Comparison of ENCODE assay signal across 9 mouse cellular contexts in genomic region chr4:42876586-42877291, GRCm38 (mm10). TPM values are rescaled to one million over a fixed set of nuclear protein-coding genes. Genes with fewer than 3 reads are reported as not detected.
A peak's percentile ranks its signal among the peaks of the same experiment; 100 is the strongest.
DNase-seq lines count a peak whose midpoint lies in the region; ATAC-seq lines count a peak whose summit lies in the region.
"Had no signal": no experiment of that assay in that cellular context is flagged by ENCODE, and none has a peak within 500 bp of the region (broad histone marks: within the 10 kb centered on the region; RNA-seq: fewer than 3 reads in every experiment).

No protein-coding gene starts in this region.

- ATAC-seq in forebrain, embryonic 15.5 days (replicated peaks): peak; percentile 95
- peak; percentile 96 for ATAC-seq in hindbrain, embryonic 15.5 days (ENCODE audit: low FRiP score, low read depth)

- no peaks in the 10 kb centered on the region for H3K9me3 ChIP-seq in forebrain, embryonic 15.5 days
- no peaks in the 10 kb centered on the region for H3K9me3 ChIP-seq in hindbrain, embryonic 15.5 days

- peak; percentile 57 to 74 for DNase-seq in heart, adult 18-20 months
- DNase-seq in heart, postnatal 25 days (ENCODE audit: low spot score): no peak
- DNase-seq in cerebellum, adult 11-12 months: peak; percentile 47
- DNase-seq in layer of hippocampus, postnatal 10 days (ENCODE audit: low spot score in 2 of 2): peak; percentile 53 to 69
- peak; percentile 63 for DNase-seq in lung, postnatal 14 days
- peak; percentile 55 to 66 for DNase-seq in right cerebral cortex, adult 2 months (ENCODE audit: low spot score in 2 of 2)

- intact Hi-C loops in heart, postnatal 25 days (cut with DNase I): loop anchor here (1.0 to 2.0 kb wide), 2 partner anchors 70 to 89 kb away; no protein-coding TSS in a partner anchor

- H3K9ac ChIP-seq in forebrain, embryonic 15.5 days (replicated peaks): no peak overlapping the region
- no peak overlapping the region for H3K9ac ChIP-seq in hindbrain, embryonic 15.5 days

- H3K4me2 ChIP-seq in forebrain, embryonic 15.5 days (replicated peaks): no peak overlapping the region
- no peak overlapping the region for H3K4me2 ChIP-seq in hindbrain, embryonic 15.5 days

- H3K4me3 ChIP-seq in forebrain, embryonic 15.5 days: no peak overlapping the region
- no peak overlapping the region for H3K4me3 ChIP-seq in hindbrain, embryonic 15.5 days

- H3K4me1 ChIP-seq in forebrain, embryonic 15.5 days: no peaks in the 10 kb centered on the region
- H3K4me1 ChIP-seq in hindbrain, embryonic 15.5 days (replicated peaks): 0 out of 2 replicates have a peak, but pooled peaks cover 3% of the 10 kb centered on the region

- H3K27ac ChIP-seq in forebrain, embryonic 15.5 days (replicated peaks): no peak overlapping the region
- H3K27ac ChIP-seq in hindbrain, embryonic 15.5 days (replicated peaks): no peak overlapping the region

- 34% methylated on average over 5 of the region's 5 CpGs for WGBS in forebrain, embryonic 15.5 days
- WGBS in hindbrain, embryonic 15.5 days: 38% methylated on average over 5 of the region's 5 CpGs

- H3K27me3 ChIP-seq in forebrain, embryonic 15.5 days: no peaks in the 10 kb centered on the region
- H3K27me3 ChIP-seq in hindbrain, embryonic 15.5 days: no peaks in the 10 kb centered on the region

- no peaks in the 10 kb centered on the region for H3K36me3 ChIP-seq in forebrain, embryonic 15.5 days
- H3K36me3 ChIP-seq in hindbrain, embryonic 15.5 days: no peaks in the 10 kb centered on the region

RNA-seq across cellular contexts. Expression of gene Fam205c, which starts 2.7 kb away (rescaled TPM):
- total RNA-seq in heart, adult 18-20 months (2021): 10 to 100 TPM; 12.2 to 12.9 TPM
- 1 to 10 TPM; 7.1 to 7.5 TPM for total RNA-seq in heart, postnatal 25 days (2021)
- 1.6 and 1.8 TPM in 2 replicates for polyA plus RNA-seq in forebrain, embryonic 15.5 days (2015; fragmentation: Nextera tagmentation; extraction: Ambion mirVana)
- 1.6 and 1.8 TPM in 2 replicates for polyA plus RNA-seq in hindbrain, embryonic 15.5 days (2015; fragmentation: Nextera tagmentation; extraction: Ambion mirVana)
- under 1 TPM in 1 of 2 experiments, not detected in 1; 0.38 TPM for total RNA-seq in layer of hippocampus, postnatal 10 days (2021)

RNA-seq across cellular contexts. Expression of gene Gm12394, which starts 20.2 kb away (rescaled TPM):
- total RNA-seq in heart, adult 18-20 months (2021): not detected
- total RNA-seq in heart, postnatal 25 days (2021): not detected
- 0.41 and 0.51 TPM in 2 replicates for polyA plus RNA-seq in forebrain, embryonic 15.5 days (2015; fragmentation: Nextera tagmentation; extraction: Ambion mirVana)
- polyA plus RNA-seq in hindbrain, embryonic 15.5 days (2015; fragmentation: Nextera tagmentation; extraction: Ambion mirVana): 0.64 and 0.69 TPM in 2 replicates
- total RNA-seq in layer of hippocampus, postnatal 10 days (2021): 1 to 10 TPM in 1 of 2 experiments, under 1 TPM in 1; 0.91 to 1.4 TPM
- polyA plus RNA-seq: G1E had no signal

RNA-seq across cellular contexts. Expression of gene Fam205a1, which starts 23.1 kb away (rescaled TPM):
- not detected for total RNA-seq in heart, adult 18-20 months (2021)
- total RNA-seq in heart, postnatal 25 days (2021): not detected
- polyA plus RNA-seq in forebrain, embryonic 15.5 days (2015; fragmentation: Nextera tagmentation; extraction: Ambion mirVana): 0.05 TPM in 1 of 2 replicates, not detected in the other
- 0.05 and 0.06 TPM in 2 replicates for polyA plus RNA-seq in hindbrain, embryonic 15.5 days (2015; fragmentation: Nextera tagmentation; extraction: Ambion mirVana)
- under 1 TPM in 1 of 2 experiments, not detected in 1; 0.22 TPM for total RNA-seq in layer of hippocampus, postnatal 10 days (2021)

RNA-seq across cellular contexts. Expression of gene Phf24, which starts 39.7 kb away (rescaled TPM):
- 1 to 10 TPM; 6.5 to 7.7 TPM for total RNA-seq in heart, adult 18-20 months (2021)
- 1 to 10 TPM; 9.0 to 9.4 TPM for total RNA-seq in heart, postnatal 25 days (2021)
- 20.5 and 22.2 TPM in 2 replicates for polyA plus RNA-seq in forebrain, embryonic 15.5 days (2015; fragmentation: Nextera tagmentation; extraction: Ambion mirVana)
- polyA plus RNA-seq in hindbrain, embryonic 15.5 days (2015; fragmentation: Nextera tagmentation; extraction: Ambion mirVana): 39.3 and 39.7 TPM in 2 replicates
- 100 to 1,000 TPM; 129 to 142 TPM for total RNA-seq in layer of hippocampus, postnatal 10 days (2021)

Comparison
In these comparisons a context has a peak if more than half of its experiments do, and no peak if none do; other contexts are left out.
1. RNA of gene Fam205c, which starts 2.7 kb away (total RNA-seq): 12.2 to 12.9 TPM in heart, adult 18-20 months and 7.1 to 7.5 TPM in heart, postnatal 25 days; 0.38 TPM in layer of hippocampus, postnatal 10 days; every median in the first group is over 4 times any median in the second.